Mouse (Mus musculus) bone marrow, adult 2 months (tissue): ENCODE data around the gene Mrps17.

ENCODE experiments used
- CTCF ChIP-seq: fragments of 200-500 bp; IDR thresholded peaks from 2 replicates; pipeline ENCODE4 v1.5.1; 2011; ENCODE audit warnings: low read length, control low read depth; ENCODE audit not compliant: control insufficient read depth, insufficient read depth
- POLR2A ChIP-seq: fragments of 200-500 bp; IDR thresholded peaks from 2 replicates; pipeline ENCODE4 v1.6.1; 2011; ENCODE audit warnings: low read depth, mild to moderate bottlenecking, control low read depth, low read length, borderline replicate concordance; ENCODE audit not compliant: control insufficient read depth

- TF ChIP-seq POLR2A (no peak), CTCF (no peak)
Measured at GRCm38 (mm10) chr5:129726784-129727183, 11.5 kb downstream of the Mrps17 start.
